Comparison of ENCODE assay signal across 20 mouse cellular contexts in genomic region chr9:61867659-61868058, GRCm38 (mm10). TPM values are rescaled to one million over a fixed set of nuclear protein-coding genes. Genes with fewer than 3 reads are reported as not detected.
A peak's percentile ranks its signal among the peaks of the same experiment; 100 is the strongest.
DNase-seq lines count a peak whose midpoint lies in the region; ATAC-seq lines count a peak whose summit lies in the region.
"Had no signal": no experiment of that assay in that cellular context is flagged by ENCODE, and none has a peak within 500 bp of the region (broad histone marks: within the 10 kb centered on the region; RNA-seq: fewer than 3 reads in every experiment).

No protein-coding gene starts in this region.

- no peaks in the 10 kb centered on the region for H3K36me3 ChIP-seq in forebrain, embryonic 10.5 days (replicated peaks)
- H3K36me3 ChIP-seq in forebrain, embryonic 16.5 days (ENCODE audit: control insufficient read depth, insufficient read depth): no peaks in the 10 kb centered on the region
- H3K36me3 ChIP-seq: embryonic facial prominence, embryonic 15.5 days; limb, embryonic 10.5 days had no signal

- intact Hi-C loops in left cerebral cortex, postnatal 10 days (cut with DNase I): no loop called here

- H3K9ac ChIP-seq in forebrain, embryonic 16.5 days (replicated peaks; ENCODE audit: low read depth, low read length): no peak overlapping the region
- H3K9ac ChIP-seq: embryonic facial prominence, embryonic 15.5 days; liver, postnatal 0 days had no signal

- H3K4me2 ChIP-seq in forebrain, embryonic 16.5 days (ENCODE audit: low read length): no peak overlapping the region
- H3K4me2 ChIP-seq: embryonic facial prominence, embryonic 15.5 days had no signal

- peaks cover 37% of the 10 kb centered on the region for H3K4me1 ChIP-seq in forebrain, embryonic 10.5 days
- peaks cover 23% of the 10 kb centered on the region for H3K4me1 ChIP-seq in forebrain, embryonic 16.5 days (replicated peaks; ENCODE audit: control insufficient read depth, insufficient read depth, low read length)
- H3K4me1 ChIP-seq: megakaryocyte, embryonic 14.5 days had no signal

- peaks cover 17% of the 10 kb centered on the region; the same call in 1 of the 2 replicates for H3K9me3 ChIP-seq in forebrain, embryonic 10.5 days
- H3K9me3 ChIP-seq in forebrain, embryonic 16.5 days (ENCODE audit: control insufficient read depth, low read length): 0 out of 2 replicates have a peak, but pooled peaks cover 3% of the 10 kb centered on the region
- H3K9me3 ChIP-seq: embryonic facial prominence, embryonic 15.5 days; limb, embryonic 10.5 days had no signal

- DNase-seq in forebrain, embryonic 10.5 days (ENCODE audit: extremely low spot score, low spot score): no peak
- DNase-seq in right cerebral cortex, adult 2 months (ENCODE audit: low spot score in 2 of 2): peak; percentile 44 to 55
- DNase-seq in right cerebral cortex, postnatal 4 days: no peak
- DNase-seq in left cerebral cortex, postnatal 10 days (ENCODE audit: extremely low spot score in 1 of 2, low spot score in 2 of 2): peak; percentile 28 to 55
- DNase-seq in telencephalon, adult 2 months (ENCODE audit: low read depth, low spot score): peak; percentile 79
- no peak for DNase-seq in kidney, postnatal 36 days
- no peak for DNase-seq in embryo, embryonic 10 days (ENCODE audit: low spot score)
- DNase-seq: adrenal gland, postnatal 10 days; cerebellum, adult 11-12 months; cerebellum, postnatal 25 days; gastrocnemius, postnatal 14 days; heart, adult 2 months; kidney, adult 8-10 months; kidney, postnatal 25 days; liver, postnatal 0 days; lung, postnatal 14 days had no signal

- H3K4me3 ChIP-seq in forebrain, embryonic 10.5 days: no peak overlapping the region
- no peak overlapping the region for H3K4me3 ChIP-seq in forebrain, embryonic 16.5 days (replicated peaks; ENCODE audit: low read length)
- H3K4me3 ChIP-seq: embryonic facial prominence, embryonic 15.5 days; heart, adult 2 months; limb, embryonic 10.5 days; megakaryocyte, embryonic 14.5 days had no signal

- H3K27me3 ChIP-seq in forebrain, embryonic 10.5 days (ENCODE audit: poor library complexity, severe bottlenecking): peaks cover 24% of the 10 kb centered on the region
- H3K27me3 ChIP-seq in forebrain, embryonic 16.5 days (replicated peaks; ENCODE audit: control insufficient read depth, insufficient read depth, low read length): no peaks in the 10 kb centered on the region

- no peak for ATAC-seq in forebrain, embryonic 16.5 days
- ATAC-seq: liver, postnatal 0 days had no signal

- H3K27ac ChIP-seq in forebrain, embryonic 10.5 days: peak overlapping the region; percentile 37
- no peak overlapping the region for H3K27ac ChIP-seq in forebrain, embryonic 16.5 days (ENCODE audit: low read length)
- H3K27ac ChIP-seq: embryonic facial prominence, embryonic 15.5 days; heart, adult 2 months; limb, embryonic 10.5 days had no signal

- 85% methylated on average over 11 of the region's 11 CpGs for WGBS in forebrain, embryonic 10.5 days
- WGBS in forebrain, embryonic 16.5 days: 55% methylated on average over 11 of the region's 11 CpGs

RNA-seq across cellular contexts. Expression of gene Rplp1, which starts 46.7 kb away (rescaled TPM):
- polyA plus RNA-seq in forebrain, embryonic 10.5 days (2016; fragmentation: Nextera tagmentation; extraction: Ambion mirVana): 1,247 and 1,263 TPM in 2 replicates
- polyA plus RNA-seq in forebrain, embryonic 16.5 days (2015; fragmentation: Nextera tagmentation; extraction: Ambion mirVana): 804 and 844 TPM in 2 replicates
- 1,000 to 10,000 TPM; 1,724 to 1,730 TPM for total RNA-seq in left cerebral cortex, postnatal 10 days (2021)

Comparison
In these comparisons a context has a peak if more than half of its experiments do, and no peak if none do; other contexts are left out.
1. DNase-seq: peak in right cerebral cortex, adult 2 months (2 of 2), left cerebral cortex, postnatal 10 days (2 of 2) and telencephalon, adult 2 months (single experiment); none in forebrain, embryonic 10.5 days (single experiment), right cerebral cortex, postnatal 4 days (single experiment), kidney, postnatal 36 days (0 of 2) and embryo, embryonic 10 days (single experiment).